Mouse (Mus musculus) stomach, postnatal 0 days (tissue): Measurements from ENCODE around the gene Trip10. TPM values are rescaled to one million over a fixed set of nuclear protein-coding genes. Genes with fewer than 3 reads are reported as not detected.

Experiments used
- ATAC-seq: fragments of 200-750 bp; cut with Nextera tagmentation; 2 replicates; pipeline ENCODE4 v1.8.0; 2017; ENCODE audit not compliant: low FRiP score, low TSS enrichment
- DNase-seq: peaks from one replicate; pipeline ENCODE4 v3.0.0-alpha.2; 2016; ENCODE audit warnings: low spot score
- H3K27ac ChIP-seq: fragments of 300-500 bp; sonication (generic); replicated peaks from 2 replicates; pipeline ENCODE4 v1.5.1; 2014; ENCODE audit warnings: mild to moderate bottlenecking, control low read depth
- H3K27me3 ChIP-seq: fragments of 300-500 bp; sonication (generic); 2 replicates; pipeline ENCODE4 v1.6.1; 2014; ENCODE audit warnings: low read length; ENCODE audit not compliant: control insufficient read depth, insufficient read depth
- H3K36me3 ChIP-seq: fragments of 300-500 bp; sonication (generic); 2 replicates; pipeline ENCODE4 v1.6.1; 2014; ENCODE audit warnings: low read length, mixed read lengths; ENCODE audit not compliant: control insufficient read depth, insufficient read depth
- H3K4me1 ChIP-seq: fragments of 300-500 bp; sonication (generic); replicated peaks from 2 replicates; pipeline ENCODE4 v1.6.1; 2014; ENCODE audit warnings: antibody characterized with exemption; ENCODE audit not compliant: control insufficient read depth, insufficient read depth
- H3K4me2 ChIP-seq: fragments of 300-500 bp; sonication (generic); replicated peaks from 2 replicates; pipeline ENCODE4 v1.6.1; 2014; ENCODE audit warnings: low read depth, mild to moderate bottlenecking, control low read depth, moderate library complexity
- H3K4me3 ChIP-seq: fragments of 300-500 bp; sonication (generic); 2 replicates; pipeline ENCODE4 v1.5.1; 2014; ENCODE audit warnings: low read depth, low read length, control low read depth
- H3K9ac ChIP-seq: fragments of 300-500 bp; sonication (generic); 2 replicates; pipeline ENCODE4 v1.6.1; 2014; ENCODE audit warnings: mild to moderate bottlenecking, low read length, control low read depth, mixed read lengths
- H3K9me3 ChIP-seq: fragments of 300-500 bp; sonication (generic); 2 replicates; pipeline ENCODE4 v1.6.1; 2016; ENCODE audit warnings: low read length; ENCODE audit not compliant: control insufficient read depth
- CTCF ChIP-seq: IDR thresholded peaks from 2 replicates; pipeline ENCODE4 v1.5.1; 2016; ENCODE audit warnings: antibody characterized with exemption, low read depth, mild to moderate bottlenecking, moderate library complexity
- EP300 ChIP-seq: optimal IDR thresholded peaks from 2 replicates; pipeline ENCODE3; 2016; ENCODE audit warnings: antibody characterized with exemption
- WGBS: fragments of 180-500 bp; shearing (Covaris S2); extraction: QIAGEN DNeasy Blood & Tissue Kit; methylation state at CpG from one replicate; pipeline ENCODE4 v1.1.7; 2014; 5-methylcytosine and 5-hydroxymethylcytosine counted together
- polyA plus RNA-seq: library from polyadenylated mRNA; unstranded; fragments of >200 nt; fragmentation: Nextera tagmentation; extraction: Ambion mirVana; gene quantifications from 2 replicates; pipeline ENCODE4 v1.2.1, GENCODE M21; 2015

Gene Trip10
- polyA plus RNA-seq, 1 experiment from 2014 or later = 27.5 TPM

DNA sequence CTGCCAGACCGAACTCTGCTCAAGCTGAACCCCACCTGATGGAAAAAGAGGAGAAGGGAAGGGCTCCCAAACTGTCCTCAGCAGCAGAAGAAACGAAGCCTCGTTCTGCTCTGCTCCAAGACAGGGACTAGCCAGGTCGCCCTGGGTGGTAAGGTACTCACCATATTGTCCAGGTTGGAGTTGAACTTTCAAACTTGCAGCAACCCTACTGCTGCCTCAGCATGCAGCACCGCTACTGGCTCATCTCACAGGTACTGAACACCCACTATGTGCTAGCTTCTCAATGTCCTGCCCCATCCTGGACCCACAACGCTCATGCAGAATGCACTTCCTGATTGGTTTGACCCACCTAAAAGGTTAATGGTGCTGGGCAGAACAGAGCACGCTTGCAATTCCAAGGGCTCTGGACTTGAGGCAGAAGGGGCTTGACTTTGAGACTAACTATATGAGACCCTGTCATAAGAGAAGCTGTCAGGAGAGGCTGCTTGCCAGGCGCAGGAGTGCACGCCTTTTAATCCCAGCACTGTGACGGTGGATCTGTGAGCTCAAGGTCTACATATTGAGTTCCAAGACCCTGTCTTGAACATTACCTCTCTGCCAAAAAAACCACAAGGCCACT is 3.8 kb upstream of the Trip10 start:
- H3K27ac ChIP-seq = no peak overlapping the region

DNA sequence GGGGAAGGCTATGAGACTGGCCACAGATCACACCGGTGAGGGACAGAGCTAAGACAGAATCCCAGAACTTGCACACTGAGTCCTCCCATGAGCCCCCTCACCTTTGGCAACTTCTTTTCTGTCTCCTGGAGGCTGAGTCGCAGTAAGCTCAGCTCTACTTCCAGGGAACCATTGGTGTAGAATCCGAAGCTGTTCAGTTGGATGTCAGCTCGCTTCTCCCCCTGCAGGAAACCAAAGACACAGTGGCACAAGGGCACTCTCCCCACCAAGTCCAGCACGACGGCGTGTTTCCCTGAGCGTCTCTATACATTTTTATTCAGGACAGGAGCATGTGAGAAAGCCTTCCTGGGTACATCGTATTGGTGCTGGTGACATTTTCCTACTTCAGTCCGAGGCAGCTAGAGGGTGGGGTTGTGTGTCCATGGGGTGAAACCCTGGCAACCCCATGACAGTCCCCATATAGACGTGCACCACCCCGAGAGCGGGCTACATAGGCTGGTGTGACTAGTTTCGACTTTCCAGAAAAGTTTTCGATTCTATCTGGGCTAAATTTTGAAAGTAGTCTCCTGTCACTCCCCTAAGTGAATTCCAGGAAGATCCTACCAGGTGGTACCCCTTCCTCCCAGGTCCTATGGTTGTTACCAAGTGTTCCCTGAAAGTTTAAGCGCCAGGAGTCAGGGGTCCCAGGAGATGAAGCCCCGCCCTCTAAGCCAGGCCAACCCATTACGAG is 2.4 kb upstream of the Trip10 start:
- Histone ChIP-seq H3K27me3 (no peaks in the 10 kb centered on the region), H3K4me1 (peaks cover 6% of the 10 kb centered on the region; the same call in 1 of the 2 replicates), H3K4me2 (peak overlapping the region; percentile 79), H3K9ac (peak overlapping the region; percentile 86), H3K9me3 (no peaks in the 10 kb centered on the region), H3K27ac (peak overlapping the region; percentile 90), H3K36me3 (peaks cover 10% of the 10 kb centered on the region), H3K4me3 (peak overlapping the region; percentile 85)
- WGBS = 4% methylated on average over 18 of the region's 18 CpGs
- TF ChIP-seq EP300 = no peak
- peak; percentile 61 for TF ChIP-seq CTCF
- peak; percentile 43 for DNase-seq
- no peak for ATAC-seq

More for the DNA sequence above, 3.8 kb upstream of the Trip10 start:
- no peak for ATAC-seq
- WGBS = 87% methylated on average over 10 of the region's 10 CpGs
- TF ChIP-seq CTCF = no peak
- no peak for TF ChIP-seq EP300
- no peak overlapping the region for H3K4me3 ChIP-seq
- H3K27me3 ChIP-seq = no peaks in the 10 kb centered on the region
- H3K9me3 ChIP-seq = no peaks in the 10 kb centered on the region
- H3K4me1 ChIP-seq = peaks cover 6% of the 10 kb centered on the region; the same call in 1 of the 2 replicates
- DNase-seq = no peak
- H3K9ac ChIP-seq = no peak overlapping the region
- peaks cover 10% of the 10 kb centered on the region for H3K36me3 ChIP-seq
- H3K4me2 ChIP-seq = no peak overlapping the region

- Histone ChIP-seq H3K27ac (peak overlapping the region; percentile 96), H3K4me3 (peak overlapping the region; percentile 85), H3K36me3 (peaks cover 6% of the 10 kb centered on the region), H3K27me3 (no peaks in the 10 kb centered on the region), H3K9me3 (no peaks in the 10 kb centered on the region), H3K9ac (peak overlapping the region; percentile 86), H3K4me2 (peak overlapping the region; percentile 88), H3K4me1 (peaks cover 6% of the 10 kb centered on the region; the same call in 1 of the 2 replicates)
- ATAC-seq (peak; percentile 95), DNase-seq (peak; percentile 90)
- no peak for TF ChIP-seq EP300
- no peak for TF ChIP-seq CTCF
- under 1% methylated on average over 46 of the region's 46 CpGs for WGBS
These were observed 1.7 kb upstream of the Trip10 start for GRCm38 (mm10) chr17:57247393-57248200.

DNA sequence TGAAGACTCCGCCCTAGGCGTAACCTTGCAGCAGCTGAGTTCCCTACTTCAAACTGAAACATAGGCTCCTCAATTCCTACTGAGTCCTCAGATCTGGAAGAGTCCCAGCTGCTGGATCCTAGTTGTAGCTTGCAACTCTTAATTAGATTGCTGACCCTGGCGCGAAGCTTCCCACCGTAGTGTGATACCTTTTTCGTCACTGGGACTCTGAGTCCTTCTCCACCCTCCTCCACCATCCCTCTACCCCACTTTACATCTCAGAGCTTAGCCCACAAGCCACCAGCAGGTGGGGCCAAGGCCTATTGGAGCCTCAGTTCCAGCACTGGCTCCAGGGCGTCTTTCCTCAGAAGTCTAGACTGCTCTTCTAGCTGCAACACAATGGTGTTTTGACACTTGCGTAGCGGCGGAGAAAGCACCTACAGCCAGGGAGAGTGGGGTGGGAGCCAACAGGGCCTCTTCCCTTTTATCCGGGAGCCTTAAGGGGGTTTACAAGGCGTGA is 1.0 kb upstream of the Trip10 start, which contains the start of gene Gpr108:
TSS of gene Gpr108 (minus strand) at position 246 of the 499 bp plus-strand sequence.
- ATAC-seq = peak; percentile 76
- DNase-seq = peak; percentile 89

DNA sequence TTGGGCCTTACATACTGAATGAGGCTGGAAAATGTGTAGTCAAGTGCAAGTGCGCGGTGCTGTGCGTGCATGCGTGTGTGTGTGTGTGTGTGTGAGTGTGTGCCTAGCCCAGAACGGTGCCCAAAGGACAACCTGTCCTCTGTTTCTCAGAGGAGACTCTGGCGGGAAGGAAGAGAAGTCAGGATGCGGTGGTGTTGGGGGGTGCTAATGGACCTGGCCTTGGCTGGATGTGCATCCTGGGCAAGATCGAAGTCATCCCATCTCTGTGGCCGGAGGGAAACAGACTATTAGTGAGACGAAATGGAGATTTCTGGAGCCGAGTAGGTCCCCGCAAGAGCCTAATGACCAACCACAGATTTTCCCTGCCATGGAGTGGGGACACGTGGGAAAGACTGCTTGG is 484 bp upstream of the Trip10 start:
- peaks cover 6% of the 10 kb centered on the region; the same call in 1 of the 2 replicates for H3K4me1 ChIP-seq
- ATAC-seq = no peak
- H3K36me3 ChIP-seq = peaks cover 7% of the 10 kb centered on the region
- no peaks in the 10 kb centered on the region for H3K9me3 ChIP-seq
- TF ChIP-seq CTCF = no peak
- no peak for TF ChIP-seq EP300
- peak overlapping the region; percentile 78 for H3K4me3 ChIP-seq
- WGBS = 4% methylated on average over 13 of the region's 13 CpGs
- no peak for DNase-seq
- H3K4me2 ChIP-seq = peak overlapping the region; percentile 88
- H3K27ac ChIP-seq = peak overlapping the region; percentile 96
- H3K9ac ChIP-seq = peak overlapping the region; percentile 56
- H3K27me3 ChIP-seq = no peaks in the 10 kb centered on the region

More for the DNA sequence above, 1.0 kb upstream of the Trip10 start, which contains the start of gene Gpr108:
- WGBS = under 1% methylated on average over 12 of the region's 12 CpGs
- Histone ChIP-seq H3K36me3 (peaks cover 5% of the 10 kb centered on the region), H3K9me3 (no peaks in the 10 kb centered on the region), H3K27me3 (no peaks in the 10 kb centered on the region), H3K27ac (peak within 1 kb of the TSS; percentile 96), H3K9ac (peak within 1 kb of the TSS; percentile 86), H3K4me1 (peaks cover 6% of the 10 kb centered on the region; the same call in 1 of the 2 replicates), H3K4me3 (peak within 1 kb of the TSS; percentile 85), H3K4me2 (peak within 1 kb of the TSS; percentile 88)
- TF ChIP-seq EP300 (no peak), CTCF (peak; percentile 92)
